Mouse (Mus musculus) hindbrain, embryonic 16.5 days (tissue): ENCODE results near the gene Cct3. TPM values are rescaled to one million over a fixed set of nuclear protein-coding genes. Genes with fewer than 3 reads are reported as not detected.
"Not testable (repeated sequence)": the region's sequence is repeated elsewhere in the genome, so short reads cannot be mapped to it uniquely, and the experiment has no call there.

ENCODE experiments used
- ATAC-seq: fragments of 200-750 bp; cut with Nextera tagmentation; 2 replicates; pipeline ENCODE4 v1.8.0; 2017; ENCODE audit warnings: moderate TSS enrichment, moderate library complexity
- H3K27ac ChIP-seq: fragments of 300-500 bp; sonication (generic); 2 replicates; pipeline ENCODE4 v1.5.1; 2014; ENCODE audit warnings: low read depth, mild to moderate bottlenecking, control low read depth, low read length, moderate library complexity
- H3K27me3 ChIP-seq: fragments of 300-500 bp; sonication (generic); replicated peaks from 2 replicates; pipeline ENCODE4 v1.6.1; 2014; ENCODE audit warnings: low read length; ENCODE audit not compliant: control insufficient read depth, insufficient read depth
- H3K36me3 ChIP-seq: fragments of 300-500 bp; sonication (generic); 2 replicates; pipeline ENCODE4 v1.6.1; 2014; ENCODE audit warnings: mild to moderate bottlenecking, low read length, moderate library complexity, mixed read lengths; ENCODE audit not compliant: control insufficient read depth, insufficient read depth
- H3K4me1 ChIP-seq: fragments of 300-500 bp; sonication (generic); 2 replicates; pipeline ENCODE4 v1.6.1; 2014; ENCODE audit warnings: low read depth, low read length; ENCODE audit not compliant: control insufficient read depth, insufficient read depth
- H3K4me2 ChIP-seq: fragments of 300-500 bp; sonication (generic); 2 replicates; pipeline ENCODE4 v1.6.1; 2014; ENCODE audit warnings: mild to moderate bottlenecking, low read length, control low read depth, moderate library complexity
- H3K4me3 ChIP-seq: fragments of 300-500 bp; sonication (generic); 2 replicates; pipeline ENCODE4 v1.5.1; 2014; ENCODE audit warnings: mild to moderate bottlenecking, low read length, control low read depth, moderate library complexity
- H3K9ac ChIP-seq: fragments of 300-500 bp; sonication (generic); 2 replicates; pipeline ENCODE4 v1.6.1; 2014; ENCODE audit warnings: low read depth, mild to moderate bottlenecking, control low read depth, low read length, moderate library complexity
- H3K9me3 ChIP-seq: fragments of 300-500 bp; sonication (generic); 2 replicates; pipeline ENCODE4 v1.6.1; 2014; ENCODE audit warnings: mild to moderate bottlenecking, low read length, moderate library complexity; ENCODE audit not compliant: control insufficient read depth
- WGBS: fragments of 180-500 bp; shearing (Covaris S2); extraction: QIAGEN DNeasy Blood & Tissue Kit; methylation state at CpG from one replicate; pipeline ENCODE4 v1.1.7; 2014; 5-methylcytosine and 5-hydroxymethylcytosine counted together
- polyA plus RNA-seq: library from polyadenylated mRNA; unstranded; fragments of >200 nt; fragmentation: Nextera tagmentation; extraction: Ambion mirVana; gene quantifications from 2 replicates; pipeline ENCODE4 v1.2.1, GENCODE M21; 2015

Gene Cct3
- polyA plus RNA-seq, 1 experiment from 2014 or later: 444 TPM

- ATAC-seq: no peak
These were observed 67.4 kb downstream of the Cct3 start, which contains the start of gene Paqr6 for GRCm38 (mm10) chr3:88364337-88364736. Gene Paqr6, plus strand, starts transcription at chr3:88364584.

GRCm38 (mm10) chr3:88365705-88366361, 68.9 kb downstream of the Cct3 start:
- Histone ChIP-seq H3K4me2 (no peak overlapping the region), H3K27ac (no peak overlapping the region), H3K36me3 (peaks cover 13% of the 10 kb centered on the region; the same call in 1 of the 2 replicates), H3K27me3 (peaks cover 4% of the 10 kb centered on the region; the same call in 1 of the 2 replicates), H3K4me1 (no peaks in the 10 kb centered on the region), H3K9me3 (peaks cover 6% of the 10 kb centered on the region; the same call in 1 of the 2 replicates), H3K4me3 (no peak overlapping the region), H3K9ac (no peak overlapping the region)
- 41% methylated on average over 34 of the region's 34 CpGs for WGBS
- ATAC-seq: no peak

More at GRCm38 (mm10) chr3:88364337-88364736, 67.4 kb downstream of the Cct3 start, which contains the start of gene Paqr6:
- under 1% methylated on average over 13 of the region's 16 CpGs for WGBS
- Histone ChIP-seq H3K4me2 (peak within 1 kb of the TSS; percentile 8; the same call in 1 of the 2 replicates), H3K4me3 (no peak within 1 kb of the TSS), H3K36me3 (peaks cover 23% of the 10 kb centered on the region), H3K27ac (peak within 1 kb of the TSS; percentile 35; the same call in 1 of the 2 replicates), H3K9ac (no peak within 1 kb of the TSS), H3K9me3 (no peaks in the 10 kb centered on the region), H3K4me1 (no peaks in the 10 kb centered on the region), H3K27me3 (peaks cover 4% of the 10 kb centered on the region; the same call in 1 of the 2 replicates)

GRCm38 (mm10) chr3:88366830-88367428, 70.0 kb downstream of the Cct3 start:
- H3K27ac ChIP-seq, H3K9me3 ChIP-seq, H3K36me3 ChIP-seq, H3K27me3 ChIP-seq, H3K4me1 ChIP-seq: not testable (repeated sequence)
- H3K4me2 ChIP-seq: peak overlapping the region; percentile 39
- WGBS: 0% methylated on average over 17 of the region's 22 CpGs
- peak overlapping the region; percentile 25 for H3K4me3 ChIP-seq
- H3K9ac ChIP-seq: peak overlapping the region; percentile 27; the same call in 1 of the 2 replicates
- ATAC-seq: peak; percentile 81

GRCm38 (mm10) chr3:88367517-88367916, 70.6 kb downstream of the Cct3 start:
- WGBS: 47% methylated on average over 3 of the region's 7 CpGs
- not testable (repeated sequence) for H3K4me3 ChIP-seq, H3K9me3 ChIP-seq, H3K27me3 ChIP-seq, H3K9ac ChIP-seq, H3K4me2 ChIP-seq, H3K27ac ChIP-seq, H3K4me1 ChIP-seq, H3K36me3 ChIP-seq
- ATAC-seq: peak; percentile 24; the same call in 1 of the 2 replicates

- not testable (repeated sequence) for H3K4me2 ChIP-seq, H3K9me3 ChIP-seq, H3K4me1 ChIP-seq, H3K9ac ChIP-seq, H3K27me3 ChIP-seq, H3K4me3 ChIP-seq, H3K27ac ChIP-seq, H3K36me3 ChIP-seq, ATAC-seq
- WGBS: 88% methylated on average over 7 of the region's 7 CpGs
These were observed 71.6 kb downstream of the Cct3 start for GRCm38 (mm10) chr3:88368511-88368910.

Other genes with a start within 250 kb of the Cct3 start
- 158 and 170 TPM in 2 replicates for gene Naxe, start 238.6 kb upstream of the Cct3 start, polyA plus RNA-seq
- gene Ttc24, start 218.8 kb upstream of the Cct3 start, polyA plus RNA-seq: not detected in 2 replicates
- 2.8 and 3.8 TPM in 2 replicates for gene Iqgap3, start 215.1 kb upstream of the Cct3 start, polyA plus RNA-seq
- gene Mef2d, start 154.7 kb upstream of the Cct3 start, polyA plus RNA-seq: 16.4 and 24.1 TPM in 2 replicates
- 0.52 and 0.99 TPM in 2 replicates for gene Rhbg, start 42.4 kb upstream of the Cct3 start, polyA plus RNA-seq
- gene Gm38392, start 9.9 kb upstream of the Cct3 start, polyA plus RNA-seq: not detected in 2 replicates
- gene Tsacc, start 117 bp upstream of the Cct3 start, polyA plus RNA-seq: 6.8 and 10.2 TPM in 2 replicates
- gene Glmp, start 27.9 kb downstream of the Cct3 start, polyA plus RNA-seq: 127 and 136 TPM in 2 replicates
- 1.3 TPM in 2 replicates for gene Tmem79, start 39.0 kb downstream of the Cct3 start, polyA plus RNA-seq
- 49.7 and 61.5 TPM in 2 replicates for gene Smg5, start 39.1 kb downstream of the Cct3 start, polyA plus RNA-seq
- gene Paqr6, start 67.5 kb downstream of the Cct3 start, polyA plus RNA-seq: 2.9 and 3.1 TPM in 2 replicates
- gene Bglap3, start 75.6 kb downstream of the Cct3 start, polyA plus RNA-seq: 0.09 and 0.10 TPM in 2 replicates
- gene Bglap2, start 81.6 kb downstream of the Cct3 start, polyA plus RNA-seq: not detected in 2 replicates
- gene Bglap, start 87.3 kb downstream of the Cct3 start, polyA plus RNA-seq: not detected in 2 replicates
- gene Pmf1, start 113.2 kb downstream of the Cct3 start, polyA plus RNA-seq: 30.6 and 34.4 TPM in 2 replicates
- gene Slc25a44, start 128.0 kb downstream of the Cct3 start, polyA plus RNA-seq: 40.3 and 42.3 TPM in 2 replicates
- gene Sema4a, start 164.1 kb downstream of the Cct3 start, polyA plus RNA-seq: 32.3 and 32.8 TPM in 2 replicates
- 62.3 and 70.4 TPM in 2 replicates for gene Lmna, start 212.8 kb downstream of the Cct3 start, polyA plus RNA-seq
- gene Mex3a, start 235.3 kb downstream of the Cct3 start, polyA plus RNA-seq: 20.4 and 22.1 TPM in 2 replicates